Mouse (Mus musculus): ENCODE data around the gene Fyb2. TPM values are rescaled to one million over a fixed set of nuclear protein-coding genes. Genes with fewer than 3 reads are reported as not detected.

The Fyb2 gene
- 0.08 TPM in 1 of 2 replicates, not detected in the other for polyA plus RNA-seq (2014; fragmentation: Nextera tagmentation; extraction: Ambion mirVana)

DNA sequence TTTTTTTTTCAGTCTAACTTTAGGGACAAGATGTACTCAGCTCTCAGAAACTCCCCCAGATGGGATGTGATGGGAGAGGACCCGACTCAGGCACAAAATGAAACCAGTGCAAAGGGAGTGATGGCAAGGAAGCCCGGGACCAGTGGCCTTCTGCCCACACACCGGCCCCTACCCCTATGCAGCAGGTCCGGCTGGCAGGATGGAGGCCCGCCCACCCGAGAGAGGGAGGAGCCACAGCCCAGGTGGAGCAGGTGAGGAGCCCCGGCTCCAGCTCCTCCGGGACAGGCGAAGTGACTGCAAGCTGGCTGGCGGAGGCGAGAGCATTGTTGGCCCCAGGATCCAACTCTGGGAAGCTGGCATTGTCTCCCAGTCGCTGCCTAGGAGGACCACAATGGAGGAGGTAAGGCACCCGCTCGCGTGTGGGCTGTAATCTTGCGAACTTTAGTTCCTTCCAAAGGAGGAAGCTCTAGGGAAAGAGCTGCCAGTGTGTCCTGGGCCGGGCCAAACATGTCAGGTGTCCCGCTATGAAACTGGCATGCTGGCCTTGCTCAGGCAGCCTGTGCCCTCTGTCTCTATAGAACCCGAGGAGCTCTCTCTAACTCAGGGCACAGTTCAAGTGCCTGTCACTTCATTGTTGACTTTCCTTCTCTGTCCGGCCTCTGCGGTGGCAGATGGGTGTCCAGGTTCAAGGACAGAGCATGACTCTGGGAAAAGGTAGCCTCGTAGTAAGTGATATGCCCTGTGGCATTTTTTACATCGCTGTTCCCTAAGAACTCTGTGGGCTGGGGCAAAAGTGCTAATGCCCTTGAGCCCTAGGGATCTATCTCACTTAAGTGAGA, at the start of gene Fyb2:
Gene Fyb2 (plus strand): TSS at position 166 of the 839 bp plus-strand sequence.
- Histone ChIP-seq H3K36me3 (ENCODE audit: control insufficient read depth, insufficient read depth, low read length) (no peaks in the 10 kb centered on the region), H3K4me3 (ENCODE audit: low read depth, low read length) (no peak within 1 kb of the TSS), H3K4me1 (ENCODE audit: control insufficient read depth, insufficient read depth, low read length) (0 out of 2 replicates have a peak, but pooled peaks cover 4% of the 10 kb centered on the region), H3K4me2 (ENCODE audit: low read depth, severe bottlenecking) (peak within 1 kb of the TSS; percentile 25; the same call in 1 of the 2 replicates), H3K27ac (replicated peaks; ENCODE audit: low read depth, low read length) (no peak within 1 kb of the TSS), H3K9me3 (ENCODE audit: control insufficient read depth, low read length) (no peaks in the 10 kb centered on the region), H3K27me3 (ENCODE audit: control insufficient read depth, insufficient read depth, low read length) (peaks cover 5% of the 10 kb centered on the region), H3K9ac (ENCODE audit: low read length) (no peak within 1 kb of the TSS)
- DNase-seq (ENCODE audit: low spot score) (no peak), ATAC-seq (ENCODE audit: insufficient number of reproducible peaks, low FRiP score, low TSS enrichment, low read depth) (no peak)
- 26% methylated on average over 23 of the region's 23 CpGs for WGBS

DNA sequence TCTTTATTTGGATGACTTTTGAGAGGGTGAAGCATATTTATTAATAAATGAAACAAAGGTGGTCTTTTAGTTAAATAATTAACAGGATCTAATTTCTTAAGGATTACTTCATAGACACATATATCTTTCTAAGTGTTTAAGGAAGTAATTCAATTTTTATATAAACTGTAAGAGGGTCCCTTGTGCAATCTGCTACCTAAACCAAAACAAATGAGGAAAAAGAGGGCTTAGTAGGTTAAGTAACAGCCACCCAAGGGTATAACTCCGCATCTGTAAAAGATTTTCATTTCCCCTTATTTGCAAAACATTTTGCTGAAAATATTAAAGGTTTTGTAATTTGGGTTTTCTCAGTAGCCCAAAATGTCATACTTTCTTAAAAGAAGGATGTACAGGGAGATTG, 48.9 kb upstream of the Fyb2 start:
- H3K27me3 ChIP-seq (ENCODE audit: control insufficient read depth, insufficient read depth, low read length): no peaks in the 10 kb centered on the region
- no peaks in the 10 kb centered on the region for H3K4me1 ChIP-seq (ENCODE audit: control insufficient read depth, insufficient read depth, low read length)
- no peak overlapping the region for H3K27ac ChIP-seq (replicated peaks; ENCODE audit: low read depth, low read length)
- DNase-seq (ENCODE audit: low spot score) (no peak), ATAC-seq (ENCODE audit: insufficient number of reproducible peaks, low FRiP score, low TSS enrichment, low read depth) (no peak)
- WGBS: 93% methylated on average over 1 of the region's 1 CpGs
- H3K9me3 ChIP-seq (ENCODE audit: control insufficient read depth, low read length): no peaks in the 10 kb centered on the region
- H3K4me2 ChIP-seq (ENCODE audit: low read depth, severe bottlenecking): no peak overlapping the region
- H3K36me3 ChIP-seq (ENCODE audit: control insufficient read depth, insufficient read depth, low read length): no peaks in the 10 kb centered on the region
- no peak overlapping the region for H3K4me3 ChIP-seq (ENCODE audit: low read depth, low read length)
- no peak overlapping the region for H3K9ac ChIP-seq (ENCODE audit: low read length)

DNA sequence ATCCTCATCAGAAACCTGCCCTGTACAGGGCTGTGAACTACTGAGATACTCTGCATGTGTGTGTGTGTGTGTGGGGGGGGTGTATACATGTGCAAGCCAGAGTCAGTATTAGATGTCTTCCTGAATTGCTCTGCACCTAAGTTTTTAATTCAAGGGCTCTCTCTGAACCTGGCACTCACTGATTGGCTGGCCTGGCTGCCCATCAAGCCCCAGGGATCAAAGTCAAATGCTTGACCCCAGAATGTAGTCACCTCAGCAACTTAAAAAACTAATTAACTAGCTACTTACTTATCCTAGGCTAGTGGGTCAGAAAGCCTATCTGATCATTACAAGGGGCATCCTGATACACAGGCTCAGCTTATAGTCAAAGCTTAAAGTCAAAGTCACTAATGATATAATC, 43.7 kb upstream of the Fyb2 start:
- Histone ChIP-seq H3K27me3 (ENCODE audit: control insufficient read depth, insufficient read depth, low read length) (no peaks in the 10 kb centered on the region), H3K4me2 (ENCODE audit: low read depth, severe bottlenecking) (no peak overlapping the region), H3K36me3 (ENCODE audit: control insufficient read depth, insufficient read depth, low read length) (no peaks in the 10 kb centered on the region), H3K9me3 (ENCODE audit: control insufficient read depth, low read length) (no peaks in the 10 kb centered on the region), H3K9ac (ENCODE audit: low read length) (no peak overlapping the region), H3K27ac (replicated peaks; ENCODE audit: low read depth, low read length) (no peak overlapping the region), H3K4me1 (ENCODE audit: control insufficient read depth, insufficient read depth, low read length) (no peaks in the 10 kb centered on the region), H3K4me3 (ENCODE audit: low read depth, low read length) (no peak overlapping the region)
- DNase-seq (ENCODE audit: low spot score): no peak
- ATAC-seq (ENCODE audit: insufficient number of reproducible peaks, low FRiP score, low TSS enrichment, low read depth): no peak

DNA sequence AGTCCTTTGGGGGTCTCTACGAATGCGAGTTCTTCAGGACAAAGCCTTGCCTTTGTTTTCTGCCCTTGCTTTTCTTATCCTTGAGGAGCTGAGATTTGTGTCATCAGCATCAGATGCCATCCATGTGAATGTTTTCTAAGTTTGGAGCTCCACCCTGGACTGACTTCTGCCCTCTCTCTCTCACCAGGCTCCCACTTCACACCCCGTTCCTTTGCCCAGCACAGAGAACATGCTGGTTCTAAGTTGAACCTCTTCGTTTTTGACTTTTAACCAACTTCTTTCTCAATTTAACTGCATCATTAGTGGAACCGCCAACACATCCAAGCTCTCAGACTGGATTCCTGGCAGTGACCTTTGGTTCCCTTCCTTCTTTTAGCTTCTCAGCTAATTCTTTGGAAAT, 43.1 kb upstream of the Fyb2 start:
- Histone ChIP-seq H3K27me3 (ENCODE audit: control insufficient read depth, insufficient read depth, low read length) (no peaks in the 10 kb centered on the region), H3K9ac (ENCODE audit: low read length) (no peak overlapping the region)
- 92% methylated on average over 5 of the region's 5 CpGs for WGBS

DNA sequence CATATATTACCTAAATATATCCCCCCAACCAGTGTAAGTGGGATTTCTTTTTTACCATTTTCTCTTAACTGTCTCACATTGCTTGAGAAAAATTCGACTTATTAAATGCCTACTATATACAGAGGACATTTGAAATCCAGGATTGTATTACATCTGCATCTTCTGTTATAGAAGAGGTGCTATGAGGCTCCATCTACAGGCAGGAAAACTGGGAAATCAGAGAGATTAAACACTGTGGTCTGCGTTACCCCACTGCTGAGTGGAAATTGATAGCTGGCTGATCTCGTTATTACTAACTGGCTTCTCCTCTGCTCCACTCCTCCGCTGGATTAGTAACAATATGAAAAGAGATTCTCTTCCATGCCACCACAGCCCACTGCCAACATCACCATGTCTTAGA, 37.4 kb upstream of the Fyb2 start:
- no peak overlapping the region for H3K4me3 ChIP-seq (ENCODE audit: low read depth, low read length)
- DNase-seq (ENCODE audit: low spot score) (no peak), ATAC-seq (ENCODE audit: insufficient number of reproducible peaks, low FRiP score, low TSS enrichment, low read depth) (no peak)
- H3K9ac ChIP-seq (ENCODE audit: low read length): no peak overlapping the region
- H3K27me3 ChIP-seq (ENCODE audit: control insufficient read depth, insufficient read depth, low read length): no peaks in the 10 kb centered on the region
- WGBS: 74% methylated on average over 4 of the region's 4 CpGs
- no peak overlapping the region for H3K27ac ChIP-seq (replicated peaks; ENCODE audit: low read depth, low read length)
- no peaks in the 10 kb centered on the region for H3K36me3 ChIP-seq (ENCODE audit: control insufficient read depth, insufficient read depth, low read length)
- no peak overlapping the region for H3K4me2 ChIP-seq (ENCODE audit: low read depth, severe bottlenecking)
- no peaks in the 10 kb centered on the region for H3K9me3 ChIP-seq (ENCODE audit: control insufficient read depth, low read length)
- H3K4me1 ChIP-seq (ENCODE audit: control insufficient read depth, insufficient read depth, low read length): no peaks in the 10 kb centered on the region

More for the DNA sequence above, 43.1 kb upstream of the Fyb2 start:
- ATAC-seq (ENCODE audit: insufficient number of reproducible peaks, low FRiP score, low TSS enrichment, low read depth) (no peak), DNase-seq (ENCODE audit: low spot score) (no peak)
- H3K36me3 ChIP-seq (ENCODE audit: control insufficient read depth, insufficient read depth, low read length): no peaks in the 10 kb centered on the region
- H3K27ac ChIP-seq (replicated peaks; ENCODE audit: low read depth, low read length): no peak overlapping the region
- H3K4me1 ChIP-seq (ENCODE audit: control insufficient read depth, insufficient read depth, low read length): no peaks in the 10 kb centered on the region
- H3K4me2 ChIP-seq (ENCODE audit: low read depth, severe bottlenecking): no peak overlapping the region
- no peak overlapping the region for H3K4me3 ChIP-seq (ENCODE audit: low read depth, low read length)
- no peaks in the 10 kb centered on the region for H3K9me3 ChIP-seq (ENCODE audit: control insufficient read depth, low read length)

DNA sequence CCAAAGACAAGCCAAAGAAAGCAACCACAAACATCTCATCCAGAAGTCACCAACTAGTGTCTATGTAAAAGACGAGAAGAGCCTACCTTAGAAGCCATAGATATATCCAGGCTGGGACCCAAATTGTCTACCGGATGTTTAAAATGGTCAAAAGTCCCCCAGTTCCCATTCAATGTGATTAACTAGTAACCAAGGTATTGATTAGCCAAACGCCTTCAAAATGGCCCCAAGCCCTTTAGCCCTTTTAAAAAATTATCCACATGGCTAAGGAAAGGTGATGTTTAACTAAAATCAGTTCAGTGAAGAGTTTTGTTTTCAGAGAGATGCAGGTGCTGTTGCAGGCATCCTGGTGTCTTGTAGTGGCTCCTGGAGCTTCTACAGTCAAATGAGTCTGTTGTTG, 36.9 kb upstream of the Fyb2 start, which contains the start of gene C8a:
Gene C8a (minus strand): TSS at position 76 of the 400 bp plus-strand sequence.
- H3K9me3 ChIP-seq (ENCODE audit: control insufficient read depth, low read length): no peaks in the 10 kb centered on the region
- H3K36me3 ChIP-seq (ENCODE audit: control insufficient read depth, insufficient read depth, low read length): no peaks in the 10 kb centered on the region
- no peak within 1 kb of the TSS for H3K4me2 ChIP-seq (ENCODE audit: low read depth, severe bottlenecking)
- 86% methylated on average over 3 of the region's 3 CpGs for WGBS
- no peak within 1 kb of the TSS for H3K9ac ChIP-seq (ENCODE audit: low read length)
- ATAC-seq (ENCODE audit: insufficient number of reproducible peaks, low FRiP score, low TSS enrichment, low read depth) (no peak), DNase-seq (ENCODE audit: low spot score) (no peak)
- no peaks in the 10 kb centered on the region for H3K27me3 ChIP-seq (ENCODE audit: control insufficient read depth, insufficient read depth, low read length)
- no peaks in the 10 kb centered on the region for H3K4me1 ChIP-seq (ENCODE audit: control insufficient read depth, insufficient read depth, low read length)
- H3K27ac ChIP-seq (replicated peaks; ENCODE audit: low read depth, low read length): no peak within 1 kb of the TSS
- H3K4me3 ChIP-seq (ENCODE audit: low read depth, low read length): no peak within 1 kb of the TSS

DNA sequence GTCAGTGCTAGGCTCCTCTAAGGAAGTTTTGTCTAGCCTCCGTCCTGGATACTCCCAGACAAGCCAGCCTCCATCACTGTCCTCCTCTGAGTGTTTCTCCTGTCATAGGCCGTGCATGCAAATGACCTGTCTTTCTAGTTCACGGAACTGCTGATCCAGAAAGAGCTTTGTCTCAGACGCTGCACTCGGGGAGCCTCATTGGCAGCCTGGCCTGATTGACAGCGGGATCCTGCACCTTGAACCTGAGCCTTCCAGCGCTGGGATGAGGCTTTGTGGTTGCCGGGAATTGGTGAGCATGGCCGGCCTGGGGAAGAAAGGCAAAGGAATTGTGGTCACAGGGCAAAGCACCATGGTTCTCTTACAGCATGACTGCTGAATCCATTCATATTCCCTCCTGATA, 25.8 kb upstream of the Fyb2 start:
- Histone ChIP-seq H3K27me3 (ENCODE audit: control insufficient read depth, insufficient read depth, low read length) (no peaks in the 10 kb centered on the region), H3K4me1 (ENCODE audit: control insufficient read depth, insufficient read depth, low read length) (no peaks in the 10 kb centered on the region), H3K4me2 (ENCODE audit: low read depth, severe bottlenecking) (no peak overlapping the region), H3K9ac (ENCODE audit: low read length) (no peak overlapping the region), H3K27ac (replicated peaks; ENCODE audit: low read depth, low read length) (no peak overlapping the region), H3K4me3 (ENCODE audit: low read depth, low read length) (no peak overlapping the region), H3K9me3 (ENCODE audit: control insufficient read depth, low read length) (no peaks in the 10 kb centered on the region), H3K36me3 (ENCODE audit: control insufficient read depth, insufficient read depth, low read length) (no peaks in the 10 kb centered on the region)
- 80% methylated on average over 9 of the region's 9 CpGs for WGBS
- DNase-seq (ENCODE audit: low spot score): no peak
- no peak for ATAC-seq (ENCODE audit: insufficient number of reproducible peaks, low FRiP score, low TSS enrichment, low read depth)

DNA sequence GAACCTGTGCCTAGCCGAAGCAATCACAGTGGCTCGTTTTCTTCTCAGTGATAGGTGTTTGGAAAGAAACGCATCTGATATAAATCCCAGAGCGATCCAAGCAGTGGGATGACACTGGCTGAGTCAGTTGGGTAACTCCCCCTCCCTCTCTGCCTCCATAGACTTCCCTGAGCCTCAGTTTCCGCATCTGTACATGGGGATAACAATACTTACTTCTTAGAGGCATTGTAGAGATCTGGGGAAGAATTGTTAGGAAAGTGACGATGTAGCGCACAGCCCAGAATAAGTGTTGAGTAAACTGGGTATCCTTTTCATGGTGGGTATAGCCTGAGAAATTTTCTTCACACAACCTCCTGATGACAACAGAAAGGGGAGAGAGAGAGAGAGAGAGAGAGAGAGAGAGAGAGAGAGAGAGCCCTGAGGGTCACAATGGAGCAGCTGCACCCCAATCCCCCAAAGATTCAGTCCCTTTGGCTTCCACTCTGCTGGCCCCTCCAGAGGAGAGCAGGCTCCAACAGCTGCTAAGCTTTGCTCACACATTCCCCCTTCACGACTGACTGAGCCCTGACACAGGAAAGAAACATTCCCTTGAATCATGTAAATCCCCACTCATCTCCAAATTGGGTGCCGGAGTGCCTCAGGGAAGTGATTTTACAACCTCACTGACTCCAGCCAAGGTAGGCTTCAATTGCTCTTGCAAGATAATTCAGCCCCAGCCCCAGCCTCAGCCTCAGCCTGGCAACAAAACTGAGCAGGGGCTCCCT, 24.6 kb upstream of the Fyb2 start:
- H3K4me1 ChIP-seq (ENCODE audit: control insufficient read depth, insufficient read depth, low read length): no peaks in the 10 kb centered on the region
- H3K4me3 ChIP-seq (ENCODE audit: low read depth, low read length): no peak overlapping the region
- DNase-seq (ENCODE audit: low spot score): no peak
- no peaks in the 10 kb centered on the region for H3K36me3 ChIP-seq (ENCODE audit: control insufficient read depth, insufficient read depth, low read length)
- no peak overlapping the region for H3K27ac ChIP-seq (replicated peaks; ENCODE audit: low read depth, low read length)
- H3K4me2 ChIP-seq (ENCODE audit: low read depth, severe bottlenecking): no peak overlapping the region
- 69% methylated on average over 9 of the region's 9 CpGs for WGBS
- ATAC-seq (ENCODE audit: insufficient number of reproducible peaks, low FRiP score, low TSS enrichment, low read depth): no peak
- no peak overlapping the region for H3K9ac ChIP-seq (ENCODE audit: low read length)
- no peaks in the 10 kb centered on the region for H3K27me3 ChIP-seq (ENCODE audit: control insufficient read depth, insufficient read depth, low read length)
- H3K9me3 ChIP-seq (ENCODE audit: control insufficient read depth, low read length): no peaks in the 10 kb centered on the region

Measured in limb, embryonic 11.5 days (tissue).